Mouse (Mus musculus) gastrocnemius, adult 18-20 months (tissue): ENCODE results near the gene Cadps2. TPM values are rescaled to one million over a fixed set of nuclear protein-coding genes. Genes with fewer than 3 reads are reported as not detected.

Experiments
- DNase-seq: peaks from one replicate; pipeline ENCODE4 v3.0.0; 2021; ENCODE audit warnings: low spot score
- total RNA-seq, 2 experiments: library from RNA; stranded (reverse); gene quantifications; 2 replicates each; pipeline ENCODE4 v1.2.3; 2021

Cadps2 gene
- total RNA-seq, 2 experiments from 2014 or later: 0.36 to 0.41 TPM

DNA sequence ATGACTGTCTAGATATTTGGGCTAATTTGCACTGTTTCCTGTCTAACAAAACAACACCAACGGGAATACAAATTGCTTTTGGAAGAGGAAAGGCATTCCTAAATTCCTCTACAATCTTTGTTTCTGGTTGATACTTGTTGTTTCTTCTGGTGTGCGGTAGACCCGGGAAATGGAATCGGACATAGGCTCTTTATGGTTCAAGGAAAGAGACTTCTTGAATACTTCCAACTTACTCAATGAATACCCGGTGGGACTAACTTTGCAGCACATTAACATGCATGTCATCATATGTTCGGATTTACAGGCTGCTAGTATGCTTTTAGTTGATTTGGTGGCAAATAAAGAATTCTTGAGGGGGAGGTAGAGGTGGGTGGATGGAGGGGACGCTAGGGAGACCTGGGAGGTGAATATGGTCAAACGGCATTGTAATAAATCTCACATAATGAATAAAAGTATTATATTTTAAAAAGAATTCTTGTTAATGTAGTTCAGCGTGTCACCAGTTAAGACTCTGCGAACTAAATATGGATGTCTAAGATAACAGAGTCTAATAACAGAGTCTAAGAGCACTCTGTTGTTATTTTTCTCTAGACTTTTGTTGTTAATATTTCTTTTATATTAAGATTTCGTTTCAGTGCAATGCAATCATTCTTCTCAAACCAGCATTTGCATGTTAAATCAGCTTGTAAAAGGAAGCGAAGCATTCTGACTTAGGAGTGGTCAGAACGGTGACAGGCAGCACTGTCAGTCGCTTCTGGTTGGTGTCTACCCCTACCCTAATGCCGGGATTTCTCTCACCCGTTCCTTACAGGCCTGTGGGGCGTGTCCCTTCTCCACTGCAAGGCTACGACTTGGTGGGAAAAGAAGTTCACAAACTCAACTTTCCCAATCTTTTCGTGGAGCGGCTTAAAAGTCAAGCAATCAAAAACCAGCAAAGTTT lies 586.8 kb downstream of the Cadps2 start:
- no peak for DNase-seq

DNA sequence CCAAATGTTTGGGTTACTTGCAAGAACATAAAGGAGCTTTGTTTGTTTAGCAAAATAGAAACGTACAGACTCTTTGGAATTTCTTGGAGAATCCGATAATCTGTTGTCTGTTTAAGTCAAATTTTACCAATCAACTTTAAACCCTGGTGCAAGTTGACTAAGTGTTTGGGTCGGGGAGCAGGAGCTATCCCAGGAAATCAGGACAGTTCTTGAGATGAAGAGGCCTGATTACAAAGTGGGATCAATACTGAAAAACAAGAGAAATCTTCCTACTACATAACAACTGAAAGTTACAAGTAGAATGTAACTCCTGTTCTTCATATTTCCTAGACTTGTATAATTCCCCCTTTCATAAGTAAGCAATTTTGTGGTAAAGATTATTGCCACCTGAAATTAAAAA lies 587.8 kb downstream of the Cadps2 start:
- DNase-seq: no peak

DNA sequence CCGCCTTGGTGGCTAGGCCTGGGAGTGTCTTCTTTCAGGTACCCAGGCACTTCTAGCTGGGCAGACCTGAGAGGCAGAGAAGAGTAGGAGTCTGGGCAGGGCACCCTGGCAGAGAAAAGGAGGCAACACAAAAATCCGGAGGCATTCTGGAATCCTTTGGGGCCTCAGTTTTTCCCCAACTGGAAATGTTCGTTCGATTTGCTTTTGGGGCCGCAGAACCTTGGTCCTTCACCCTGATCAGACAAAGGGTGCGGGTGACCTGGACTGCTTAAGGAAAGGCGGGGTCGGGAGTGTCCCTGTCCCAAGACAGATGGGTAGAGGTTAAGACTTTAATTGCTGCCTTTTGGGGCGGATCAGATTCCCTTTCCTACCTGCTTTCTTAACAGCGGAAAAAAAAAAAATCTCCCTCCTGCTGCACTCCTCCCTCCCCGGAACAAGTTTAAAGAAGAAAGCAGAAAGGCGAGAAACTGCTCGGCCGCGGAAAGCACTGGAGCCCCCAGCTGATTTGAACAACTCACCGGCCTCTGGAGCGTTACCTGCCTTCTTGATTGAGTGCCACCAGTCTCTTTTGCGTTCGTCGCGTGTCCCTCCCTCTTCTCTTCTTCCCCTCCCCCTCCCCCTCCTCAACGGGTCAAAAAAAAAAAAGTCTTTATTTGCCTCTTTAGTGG lies 588.8 kb downstream of the Cadps2 start:
- no peak for DNase-seq

DNA sequence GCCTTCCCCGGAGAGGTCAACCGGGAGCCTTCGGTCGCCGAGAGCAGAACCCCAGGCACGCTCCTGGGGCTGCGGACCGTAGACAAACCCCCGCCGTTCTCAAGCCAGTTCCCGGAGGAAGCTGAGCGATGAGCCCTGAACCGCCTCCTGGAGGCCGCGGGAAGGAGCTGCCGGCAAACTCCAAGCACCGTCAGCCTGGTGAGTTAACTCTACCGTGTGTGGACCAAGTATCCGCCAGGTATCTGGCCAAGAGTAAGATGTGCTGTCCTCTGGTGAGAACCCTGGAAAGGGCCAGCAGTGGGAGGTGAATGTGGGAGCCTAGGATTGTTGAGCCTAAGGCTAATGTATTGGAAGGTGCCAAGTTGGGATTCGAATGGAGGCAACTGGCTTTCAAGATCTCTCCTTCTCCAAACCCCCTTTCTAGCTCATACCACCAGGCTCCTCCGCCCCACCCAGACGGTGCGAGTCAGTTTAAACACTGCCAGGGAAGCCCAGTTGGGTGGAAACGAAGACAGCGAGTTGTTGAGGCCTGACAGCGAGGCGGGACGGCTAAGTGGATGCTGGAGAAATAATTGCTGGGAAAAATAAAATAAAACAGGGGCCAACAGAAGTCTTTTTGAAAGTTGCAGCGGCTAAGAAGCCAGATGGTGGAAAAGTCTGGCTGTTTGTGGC lies 589.5 kb downstream of the Cadps2 start:
- no peak for DNase-seq

DNA sequence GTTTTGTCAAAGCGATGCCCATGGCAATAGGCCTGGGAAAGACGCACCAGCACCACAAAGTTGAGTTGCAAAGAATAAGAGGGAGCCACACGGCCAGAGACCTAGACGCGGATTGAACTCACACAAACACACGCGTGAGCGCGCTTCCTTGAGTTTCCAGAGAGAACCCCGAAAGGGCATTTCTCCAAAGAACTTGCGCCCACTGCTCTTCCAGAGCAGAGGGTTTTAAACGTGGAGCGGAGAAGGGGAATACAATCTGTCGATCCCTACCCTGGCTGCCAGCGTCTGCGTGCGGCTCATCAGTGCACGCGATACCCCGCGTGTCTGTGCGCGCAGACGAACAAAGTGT lies 590.2 kb downstream of the Cadps2 start:
- DNase-seq: no peak

DNA sequence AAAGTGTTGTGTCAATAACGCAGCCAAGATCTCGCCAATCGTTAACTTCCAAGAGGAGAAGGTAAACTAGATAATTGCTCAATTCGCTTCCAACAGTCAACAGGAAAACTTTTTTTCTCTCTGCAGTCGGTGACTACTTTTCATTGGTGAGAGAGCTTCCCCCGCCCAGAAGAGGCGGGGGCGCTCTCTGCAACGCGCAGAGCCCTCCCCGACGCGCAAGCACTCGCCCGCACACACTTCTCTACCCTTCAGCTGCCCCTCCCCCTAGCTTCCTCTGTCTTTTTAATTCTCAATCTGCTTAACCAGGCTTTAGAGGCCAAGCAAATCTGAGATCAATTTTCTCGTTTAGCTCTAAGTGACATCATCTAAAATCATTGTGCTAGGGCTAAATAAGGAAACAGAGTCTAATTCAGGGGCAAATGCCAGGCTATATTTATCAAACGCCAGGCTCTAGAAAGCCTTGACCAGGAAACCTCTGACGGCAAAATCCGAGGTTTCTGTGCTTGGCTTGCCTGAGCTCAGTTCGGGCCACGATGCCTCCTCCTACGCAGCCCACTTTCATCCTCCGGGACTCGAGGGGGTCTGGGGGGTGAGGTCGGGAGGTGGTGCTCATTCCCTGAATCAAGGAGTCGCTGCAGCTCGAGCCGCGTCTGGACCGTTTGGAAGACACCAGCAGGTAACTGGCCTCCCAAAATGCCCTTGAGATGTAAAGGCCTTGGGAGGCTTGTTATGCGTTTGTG lies 590.7 kb downstream of the Cadps2 start, which contains the start of gene Fezf1:
Gene Fezf1, minus strand, starts transcription at position 50 of the 740 bp plus-strand sequence.
- DNase-seq: no peak

DNA sequence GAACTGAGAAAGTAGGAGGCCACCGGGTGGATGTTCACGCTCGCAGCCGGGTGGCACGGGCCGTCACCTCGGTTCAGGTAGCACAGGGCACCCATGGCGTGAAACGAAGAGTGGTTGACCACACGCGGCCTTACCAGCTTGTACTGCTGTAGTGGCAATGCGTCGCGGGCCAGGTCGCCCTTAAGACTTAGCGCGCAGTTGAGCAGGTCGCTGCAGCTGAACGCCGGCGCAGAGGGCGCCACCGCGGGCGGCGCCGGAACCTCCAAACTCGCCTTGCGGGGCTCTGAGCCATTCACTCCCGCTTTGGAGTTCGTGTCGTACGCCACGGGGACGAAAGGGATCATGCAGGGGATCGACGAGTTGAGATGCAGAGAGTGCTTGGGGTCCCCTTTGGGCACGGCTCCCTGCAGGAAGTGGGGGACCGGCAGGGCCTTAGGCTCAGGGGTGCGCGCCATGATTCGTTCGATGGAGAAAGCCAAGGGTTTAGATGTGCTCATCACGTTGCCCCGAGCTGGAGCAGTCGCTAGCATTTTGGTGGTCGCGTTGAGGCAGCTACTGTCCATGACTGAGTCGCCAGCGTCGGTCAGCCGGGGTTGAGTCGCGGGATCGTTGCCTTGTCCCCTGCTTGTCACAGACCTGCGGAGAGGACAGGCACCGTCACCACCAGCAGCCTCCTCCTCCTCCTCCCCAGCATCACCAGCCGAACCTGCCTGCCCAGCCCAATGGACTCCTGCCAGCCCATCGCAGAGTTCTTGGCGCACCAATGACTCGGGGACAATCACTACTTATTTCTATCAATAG lies 591.5 kb downstream of the Cadps2 start:
- DNase-seq: no peak

DNA sequence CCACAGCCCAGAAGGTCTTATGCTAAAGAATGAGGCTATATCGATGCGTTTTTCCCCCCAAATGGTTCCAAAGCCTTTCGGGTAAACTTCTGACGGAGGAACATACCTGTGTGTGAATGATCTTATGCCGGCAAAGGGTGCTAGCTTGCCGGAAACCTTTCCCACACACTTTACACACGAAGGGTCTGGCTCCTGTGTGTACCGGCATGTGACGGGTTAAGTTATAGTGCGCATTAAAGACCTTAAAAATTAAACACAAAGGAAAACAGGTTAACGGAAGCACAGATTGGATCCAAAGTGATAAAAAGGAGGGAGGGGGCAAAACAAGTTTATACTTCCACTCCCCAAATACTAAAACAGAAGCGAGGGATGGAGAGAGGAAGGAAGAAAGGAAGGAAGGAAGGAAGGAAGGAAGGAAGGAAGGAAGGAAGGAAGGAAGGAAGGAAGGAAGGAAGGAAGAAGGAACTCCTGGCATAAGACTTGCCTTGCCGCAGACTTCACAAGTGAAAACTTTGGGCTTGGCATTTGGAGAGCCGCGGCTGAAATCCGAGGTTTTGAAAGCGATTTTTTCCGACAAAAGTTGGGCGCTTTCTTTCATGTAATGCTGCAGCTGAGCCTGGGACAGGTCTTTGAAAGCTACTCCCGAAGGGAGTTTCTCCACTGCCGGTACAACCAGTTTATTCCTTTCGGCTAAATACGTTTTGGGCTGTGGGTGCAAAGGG lies 592.3 kb downstream of the Cadps2 start:
- DNase-seq: no peak

DNA sequence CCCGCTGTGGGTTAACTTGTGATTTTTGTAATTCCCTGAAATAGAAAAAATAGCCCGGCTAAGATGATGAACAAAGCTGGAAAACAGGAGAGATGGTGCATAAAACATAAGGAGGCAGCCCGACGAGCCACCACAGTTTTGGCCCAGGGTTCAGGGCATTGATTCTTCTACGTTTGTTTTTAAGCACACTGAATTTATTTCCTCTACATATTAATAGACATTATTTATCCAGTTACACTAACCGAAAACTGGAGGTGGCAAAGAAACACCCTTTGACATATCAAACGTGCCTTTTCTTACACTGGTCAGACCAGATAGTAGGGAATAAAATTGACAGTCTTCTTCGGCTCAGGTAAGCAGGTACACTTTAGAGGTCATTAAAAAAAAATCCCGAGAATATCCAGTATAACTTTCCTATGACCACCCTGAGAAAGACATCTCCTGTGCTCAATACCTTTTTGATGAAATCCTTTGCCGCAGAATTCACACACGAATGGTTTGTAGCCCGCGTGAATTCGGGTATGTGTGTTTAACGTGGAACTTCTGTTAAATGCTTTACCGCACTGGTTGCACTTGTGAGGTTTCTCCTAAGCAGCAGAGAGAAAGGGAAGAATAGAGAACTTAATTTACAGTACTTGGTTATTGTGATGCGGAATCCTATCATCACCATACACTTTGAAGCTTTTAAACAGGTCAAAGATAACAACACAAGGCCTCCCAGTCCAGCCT lies 593.0 kb downstream of the Cadps2 start:
- DNase-seq: no peak

DNA sequence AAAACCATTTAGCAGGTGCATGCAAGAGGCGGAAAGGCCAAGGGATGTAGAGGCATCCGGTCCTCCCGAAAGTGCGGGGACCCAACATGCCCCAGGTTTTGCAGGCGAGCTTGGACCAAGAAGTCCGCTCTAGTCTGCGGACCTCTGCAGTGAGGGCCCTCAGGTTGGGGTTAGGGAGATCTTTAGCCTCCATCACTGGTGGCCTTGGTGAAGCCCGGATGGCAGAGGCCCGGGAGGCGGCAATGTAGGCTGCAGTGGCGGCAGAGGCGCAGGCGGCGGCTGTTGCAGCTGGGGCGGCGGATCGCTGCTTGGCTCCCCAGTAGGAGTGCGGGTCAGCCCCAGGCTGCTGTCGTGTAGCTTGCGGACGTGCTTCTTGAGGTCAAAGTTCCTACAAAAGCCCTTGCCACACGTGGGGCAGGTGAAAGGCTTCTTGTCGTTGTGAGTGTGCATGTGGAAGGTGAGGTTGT lies 593.6 kb downstream of the Cadps2 start:
- DNase-seq: no peak

DNA sequence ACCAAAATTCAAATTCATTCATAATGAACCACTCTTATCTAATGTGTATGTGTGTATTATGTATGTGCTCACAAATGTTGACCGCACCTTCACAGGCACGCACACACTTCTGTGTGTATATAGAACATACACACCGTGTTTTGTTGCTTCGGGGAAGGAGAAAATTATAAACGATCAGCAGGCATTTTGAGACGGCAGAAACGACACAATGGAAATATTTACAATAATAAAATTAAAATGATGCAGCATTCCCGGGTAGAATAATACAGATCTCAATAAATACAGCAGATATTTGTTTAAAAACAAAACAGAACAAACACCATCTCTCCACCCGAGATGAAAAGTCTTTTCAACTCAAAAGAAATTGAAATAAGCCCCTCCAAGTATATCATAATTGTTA lies 594.1 kb downstream of the Cadps2 start:
- DNase-seq: no peak

DNA sequence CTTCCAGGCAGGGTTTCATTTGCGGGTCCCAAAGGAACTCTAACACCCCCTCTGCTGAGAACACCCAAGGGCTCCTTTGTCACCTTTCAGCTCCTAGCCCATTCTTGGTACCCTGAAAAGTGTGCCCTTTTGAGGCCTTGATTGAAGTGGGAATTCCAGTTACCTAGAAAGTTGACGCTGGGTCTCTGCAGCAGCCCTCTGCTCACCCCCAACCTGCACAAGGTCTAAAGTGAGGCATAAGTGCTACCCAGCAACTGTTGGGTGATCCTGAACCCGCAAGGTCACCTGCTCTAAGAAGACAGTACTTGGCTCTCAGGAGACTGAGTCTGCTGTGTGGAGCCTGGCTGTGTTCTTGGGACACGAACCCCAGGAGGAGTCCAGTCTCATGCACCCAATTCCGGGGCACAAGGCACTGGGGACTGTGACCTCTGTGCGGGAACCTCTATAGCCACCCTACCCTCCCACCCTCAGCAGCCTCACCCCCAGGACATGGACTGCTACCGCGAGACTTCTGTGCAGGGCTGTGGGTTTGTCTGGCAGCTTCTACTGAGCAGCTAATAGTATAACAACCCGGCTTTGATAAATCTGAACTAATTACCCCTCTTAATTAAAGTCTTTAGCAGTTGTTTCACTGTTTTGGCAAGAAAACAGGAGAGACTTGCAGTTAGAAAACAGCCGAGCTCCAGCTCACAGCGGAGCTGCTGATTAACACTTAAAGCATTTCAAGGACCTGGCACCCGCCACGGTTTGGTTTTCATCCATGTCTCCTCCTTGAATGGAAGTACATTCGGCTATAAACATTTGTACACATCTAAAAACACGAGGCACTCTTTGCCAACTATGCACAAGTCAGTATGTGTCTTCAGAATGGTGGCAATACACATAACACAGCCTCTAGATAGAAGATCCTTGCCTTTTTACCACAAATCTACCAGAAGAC lies 595.1 kb downstream of the Cadps2 start:
- no peak for DNase-seq

Other genes starting within 250 kb of the Cadps2 start
- not detected for gene Rnf133, start 189.1 kb downstream of the Cadps2 start, total RNA-seq
- gene Rnf148, start 184.3 kb downstream of the Cadps2 start, total RNA-seq: not detected
- gene Tas2r118, start 130.6 kb upstream of the Cadps2 start, total RNA-seq: not detected